Mouse (Mus musculus) liver (tissue): ENCODE data around the gene Cyp4a30b.
"Not testable (repeated sequence)": the region's sequence is repeated elsewhere in the genome, so short reads cannot be mapped to it uniquely, and the experiment has no call there.

Experiments
- DNase-seq: peaks from one replicate; pipeline ENCODE4 v3.0.0-alpha.2; 2020; ENCODE audit warnings: mixed read lengths

The Cyp4a30b gene

DNA sequence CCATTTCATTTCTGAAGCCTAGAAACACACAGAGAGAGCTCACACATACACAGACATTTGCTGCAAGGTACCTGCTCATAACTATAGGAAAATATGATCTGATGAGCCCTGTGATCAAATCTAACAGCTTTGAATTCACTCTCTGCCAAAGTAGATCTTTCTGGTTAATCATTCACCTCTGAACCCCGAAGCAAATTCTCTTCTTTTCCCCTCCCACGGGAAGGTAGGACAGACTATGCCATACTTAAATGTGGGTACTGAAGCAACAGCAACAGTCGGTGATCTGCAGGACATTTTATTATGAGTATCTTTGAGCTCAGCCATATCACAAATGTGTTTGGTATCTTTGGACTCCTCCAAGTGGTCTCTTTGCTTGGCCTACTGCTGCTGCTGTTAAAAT, at the start of gene Cyp4a30b:
Cyp4a30b (plus strand) TSS at position 301 of the 400 bp plus-strand sequence.
- DNase-seq: no peak

DNA sequence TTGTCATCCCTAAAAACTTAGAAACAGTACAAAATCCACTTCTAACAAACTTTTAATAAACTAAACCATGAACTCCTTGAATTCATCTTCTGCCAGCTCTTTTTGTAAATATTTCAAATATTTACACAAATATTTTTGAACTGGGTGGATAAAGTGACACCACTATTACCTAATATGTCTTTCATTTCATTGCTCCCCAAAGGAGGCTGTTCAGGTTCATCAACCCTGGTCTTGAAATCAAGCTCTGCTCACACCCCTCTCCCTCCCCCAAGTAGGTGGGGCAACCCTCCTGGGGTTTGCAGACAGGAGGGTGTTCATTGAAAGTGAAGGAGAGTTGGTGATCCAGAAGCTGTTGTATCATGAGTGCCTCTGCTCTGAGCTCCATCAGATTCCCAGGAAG, 41.1 kb upstream of the Cyp4a30b start, which contains the start of gene Cyp4a12b:
Cyp4a12b (plus strand) TSS at position 301 of the 400 bp plus-strand sequence.
- DNase-seq: not testable (repeated sequence)

DNA sequence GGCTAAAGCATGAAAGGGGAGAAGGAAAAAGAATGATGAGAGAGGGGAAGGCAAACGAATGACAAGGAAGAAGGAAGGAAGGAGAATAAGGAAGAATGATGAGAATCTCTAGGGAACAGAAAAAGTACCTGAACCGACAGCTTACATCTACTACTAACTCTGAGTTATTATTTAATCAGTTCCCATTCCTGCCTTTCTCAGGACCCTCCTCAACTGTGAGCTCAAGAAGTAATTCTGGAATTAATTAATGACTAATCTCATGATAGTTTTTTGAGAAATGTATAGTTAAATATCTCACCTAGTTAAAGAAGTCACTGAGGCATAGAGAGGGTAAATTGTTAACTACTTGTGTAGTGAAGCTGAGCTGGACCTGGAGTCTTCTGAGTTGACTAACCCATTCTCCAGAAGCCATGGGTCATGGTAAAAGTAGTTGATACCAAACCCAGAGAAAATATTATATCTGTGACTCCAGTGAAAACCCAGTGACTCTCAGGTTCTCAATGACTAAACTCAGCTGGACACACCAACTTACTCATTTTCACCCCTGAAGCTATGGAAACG, 1.7 kb upstream of the Cyp4a30b start:
- DNase-seq: no peak

DNA sequence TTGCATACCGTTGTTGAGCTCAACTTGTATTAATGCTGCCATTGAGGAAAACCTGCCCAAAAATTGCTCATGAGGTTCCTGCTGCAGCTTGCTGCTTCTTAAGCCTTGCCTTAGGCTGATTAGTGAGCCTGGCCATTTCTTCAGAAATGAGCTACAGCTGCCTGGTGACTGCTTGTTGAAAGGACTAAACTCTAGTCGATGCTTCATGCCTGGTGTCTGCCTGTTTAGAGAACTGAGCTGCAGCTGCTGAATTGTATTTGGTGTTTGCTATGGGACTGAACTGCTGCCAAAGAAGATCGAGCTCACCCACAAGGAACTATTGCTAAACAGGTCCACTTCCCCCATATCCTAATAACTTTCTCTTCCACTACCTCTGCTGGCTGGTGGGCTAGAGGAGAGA, 21.2 kb downstream of the Cyp4a30b start:
- not testable (repeated sequence) for DNase-seq

DNA sequence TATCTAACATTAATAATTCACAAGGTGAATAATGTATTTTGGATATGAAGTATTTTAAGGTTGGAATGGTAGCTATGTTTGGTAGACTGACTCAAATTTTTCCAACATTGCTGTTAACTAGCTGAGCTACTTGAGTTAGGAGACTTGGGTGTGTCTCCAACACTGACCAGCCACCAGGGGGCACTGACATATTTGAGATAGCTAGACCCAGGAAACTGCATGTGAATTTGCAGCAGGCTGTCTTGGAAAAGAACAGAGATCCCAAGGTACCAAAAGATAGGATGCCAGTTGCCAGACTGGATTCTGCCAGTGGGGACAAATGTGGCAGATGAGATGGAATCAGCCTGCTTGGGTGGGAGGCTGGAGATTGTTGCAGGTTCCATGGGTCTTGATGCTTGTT, 23.6 kb downstream of the Cyp4a30b start:
- DNase-seq: not testable (repeated sequence)

DNA sequence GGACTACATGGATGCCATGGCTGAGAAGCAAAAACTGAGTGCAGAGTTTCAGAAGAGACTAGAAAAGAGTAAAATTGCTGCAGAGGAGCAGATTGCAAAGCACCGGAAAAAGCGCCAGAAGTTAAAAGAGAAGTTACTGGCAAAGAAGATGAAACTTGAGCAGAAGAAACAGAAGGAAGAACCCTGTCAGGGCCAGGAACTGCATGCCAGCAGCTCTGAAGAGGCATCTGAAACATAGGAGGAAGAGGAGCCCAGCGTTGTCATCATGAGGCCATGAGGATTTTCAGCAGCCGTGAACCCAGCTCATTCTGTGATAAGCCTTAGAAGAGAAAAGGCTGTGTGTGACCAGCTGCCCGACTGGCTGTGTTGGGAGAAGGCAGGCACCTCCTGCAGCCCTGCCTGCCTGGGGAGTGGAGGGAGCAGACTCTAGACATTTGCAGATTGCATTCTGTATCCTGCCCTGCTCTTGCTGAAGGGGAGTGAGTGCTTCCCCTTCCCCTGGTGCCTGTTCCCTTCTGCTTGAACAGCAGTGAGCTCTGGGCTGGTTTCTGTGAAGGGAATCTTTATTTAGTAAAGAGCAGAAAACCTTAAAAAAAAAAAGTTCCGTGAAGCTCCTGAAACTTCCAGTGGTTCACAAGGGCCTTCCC, 28.7 kb downstream of the Cyp4a30b start:
- no peak for DNase-seq

DNA sequence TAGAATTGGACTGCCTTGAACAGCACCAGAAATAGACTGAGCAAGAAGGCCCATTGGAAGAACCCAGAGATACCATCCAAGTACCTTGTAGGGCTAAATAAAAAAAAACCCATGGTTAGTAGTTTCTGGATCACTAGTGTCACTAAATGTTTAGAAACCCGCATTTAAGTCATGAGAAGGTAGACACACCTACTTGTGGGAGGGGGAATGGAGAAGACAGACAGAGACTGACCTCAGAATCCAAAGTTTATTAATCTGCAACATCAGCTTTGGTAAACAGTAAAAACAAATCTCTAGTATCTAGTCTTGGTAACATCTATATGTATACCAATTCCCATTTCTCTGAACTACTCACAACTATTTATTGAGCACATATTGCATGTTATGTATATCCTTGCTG, 43.6 kb downstream of the Cyp4a30b start, which contains the start of gene Cyp4a14:
Cyp4a14 (minus strand) TSS at position 142 of the 400 bp plus-strand sequence.
- DNase-seq: no peak

DNA sequence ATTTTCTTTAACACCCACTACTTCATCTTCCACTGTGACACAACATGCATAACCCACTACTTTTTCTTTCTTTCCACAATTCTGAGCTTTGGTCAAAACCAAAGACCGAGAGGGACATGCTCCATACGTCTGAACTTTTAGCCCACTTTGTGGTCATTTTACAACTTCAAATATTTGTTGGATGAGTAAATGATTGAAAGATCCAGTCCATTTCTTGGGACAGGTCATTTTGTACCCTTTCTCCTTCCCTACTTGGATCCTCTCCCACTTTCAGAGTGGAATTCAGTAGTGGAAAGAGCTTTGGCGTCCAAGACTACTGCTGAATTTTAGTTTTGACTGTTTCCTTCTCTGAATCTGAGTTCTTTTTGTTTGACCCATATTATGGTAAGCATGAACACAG, 45.1 kb downstream of the Cyp4a30b start:
- no peak for DNase-seq

DNA sequence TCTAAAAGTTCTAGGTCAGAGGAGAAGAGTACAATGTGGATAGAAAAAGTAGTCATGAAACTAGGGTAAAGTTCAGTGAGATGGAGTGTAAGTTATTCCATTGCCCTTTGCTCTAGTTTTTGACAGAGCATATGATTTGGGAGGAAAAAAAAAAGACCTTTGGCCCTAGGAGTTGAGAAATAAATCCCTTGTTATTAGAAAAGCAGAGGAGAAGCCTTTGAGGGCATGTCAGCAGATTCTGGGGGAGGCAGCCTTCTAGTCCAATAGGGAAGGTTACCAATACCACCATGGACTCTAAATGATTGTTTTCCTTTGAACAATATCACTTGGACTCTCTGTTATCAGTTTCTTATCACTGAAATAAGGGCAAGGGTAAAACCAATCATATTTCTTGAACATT, 61.6 kb downstream of the Cyp4a30b start:
- not testable (repeated sequence) for DNase-seq

DNA sequence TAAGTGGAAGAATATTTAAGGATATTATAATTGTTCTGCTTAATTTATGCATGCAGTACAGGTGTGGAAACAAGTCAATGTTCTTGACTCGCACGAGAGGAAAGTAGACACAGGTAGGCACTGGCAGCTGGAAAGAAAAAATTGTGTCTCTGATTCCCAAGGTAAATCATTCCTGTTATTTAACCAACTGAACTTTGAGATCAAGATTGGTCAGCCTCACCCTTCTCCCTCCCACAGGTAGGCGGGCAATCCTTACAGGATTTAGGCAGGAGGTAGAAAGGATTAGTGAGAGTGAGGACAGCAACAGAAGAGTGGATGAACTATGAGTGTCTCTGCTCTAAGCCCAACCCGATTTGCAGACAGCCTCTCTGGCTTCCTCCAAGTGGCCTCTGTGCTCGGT, 65.6 kb downstream of the Cyp4a30b start, which contains the start of gene Cyp4a10:
Cyp4a10 (plus strand) TSS at position 265 of the 400 bp plus-strand sequence.
- not testable (repeated sequence) for DNase-seq

DNA sequence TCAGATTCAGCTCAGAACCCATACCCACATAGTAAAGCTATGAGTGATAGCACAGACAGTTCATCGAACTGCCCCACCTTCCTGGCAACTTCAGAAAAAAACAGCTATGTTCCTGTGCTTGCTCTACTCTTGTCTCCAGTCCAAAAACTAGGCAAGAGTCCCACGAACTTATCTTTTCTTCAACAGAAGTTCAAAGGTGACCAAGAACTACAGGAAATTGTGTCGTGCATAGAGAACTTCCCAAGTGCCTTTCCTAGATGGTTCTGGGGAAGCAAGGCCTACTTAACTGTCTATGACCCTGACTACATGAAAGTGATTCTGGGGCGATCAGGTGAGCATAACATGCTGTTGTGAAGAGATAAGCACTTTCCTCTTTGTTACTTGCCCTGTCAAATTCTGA, 67.0 kb downstream of the Cyp4a30b start:
- DNase-seq: no peak
